Mouse (Mus musculus) gastrocnemius, adult 2 months (tissue): ENCODE data around the gene Tgfb1. TPM values are rescaled to one million over a fixed set of nuclear protein-coding genes. Genes with fewer than 3 reads are reported as not detected.
A peak's percentile ranks its signal among the peaks of the same experiment; 100 is the strongest.

Experiments
- DNase-seq: peaks from one replicate; pipeline ENCODE4 v3.0.0; 2022
- H3K27ac ChIP-seq: fragments of 200-600 bp; 2 replicates; pipeline ENCODE4 v1.8.1; 2022; ENCODE audit warnings: mild to moderate bottlenecking
- H3K4me3 ChIP-seq: fragments of 200-600 bp; 2 replicates; pipeline ENCODE4 v1.8.1; 2022; ENCODE audit warnings: mild to moderate bottlenecking, moderate library complexity
- CTCF ChIP-seq: fragments of 200-600 bp; IDR thresholded peaks from 2 replicates; pipeline ENCODE4 v1.8.1; 2022; ENCODE audit warnings: antibody characterized with exemption, mild to moderate bottlenecking, moderate library complexity
- intact Hi-C: fragments of 180-260 bp; cut with DNase I; formaldehyde crosslinking; loops from one replicate; pipeline ENCODE4 v1.15.1; 2025
- total RNA-seq, 2 experiments: library from RNA; stranded (reverse); gene quantifications; 2 replicates each; pipeline ENCODE4 v1.2.3; 2021

The Tgfb1 gene
- total RNA-seq, 2 experiments from 2014 or later, result 4.6 to 6.6 TPM

GRCm38 (mm10) chr7:25734991-25735390 is 48.2 kb downstream of the Tgfb1 start:
- TF ChIP-seq CTCF, result no peak
- no peak for DNase-seq
- Histone ChIP-seq H3K27ac (no peak overlapping the region), H3K4me3 (no peak overlapping the region)
- intact Hi-C loops, result no loop called here

- no peak for DNase-seq
- intact Hi-C loops, result no loop called here
- H3K27ac ChIP-seq, result no peak overlapping the region
- H3K4me3 ChIP-seq, result no peak overlapping the region
- peak; percentile 35; the same call in 1 of the 2 replicates for TF ChIP-seq CTCF
Measured at GRCm38 (mm10) chr7:25736920-25737319, 50.1 kb downstream of the Tgfb1 start.

GRCm38 (mm10) chr7:25738277-25738676 is 51.5 kb downstream of the Tgfb1 start:
- intact Hi-C loops, result no loop called here
- H3K4me3 ChIP-seq, result no peak overlapping the region
- H3K27ac ChIP-seq, result no peak overlapping the region
- TF ChIP-seq CTCF, result no peak
- DNase-seq, result no peak

GRCm38 (mm10) chr7:25746844-25747243 is 60.0 kb downstream of the Tgfb1 start:
- intact Hi-C loops, result no loop called here
- TF ChIP-seq CTCF, result no peak
- Histone ChIP-seq H3K27ac (no peak overlapping the region), H3K4me3 (no peak overlapping the region)
- DNase-seq, result no peak

GRCm38 (mm10) chr7:25753076-25753475 is 66.3 kb downstream of the Tgfb1 start:
- Histone ChIP-seq H3K4me3 (peak overlapping the region; percentile 76), H3K27ac (peak overlapping the region; percentile 97)
- TF ChIP-seq CTCF, result no peak
- DNase-seq, result peak; percentile 11
- intact Hi-C loops, result loop anchor here (5.0 to 10.0 kb wide), 2 partner anchors 36 to 678 kb away; partner anchors contain the start of genes Ccdc97, Grik5 and Zfp574

GRCm38 (mm10) chr7:25753643-25754438 is 67.0 kb downstream of the Tgfb1 start:
- DNase-seq, result no peak
- no peak for TF ChIP-seq CTCF
- Histone ChIP-seq H3K4me3 (peak overlapping the region; percentile 76), H3K27ac (peak overlapping the region; percentile 97)
- intact Hi-C loops, result loop anchor here (5.0 to 10.0 kb wide), 2 partner anchors 37 to 679 kb away; partner anchors contain the start of genes Ccdc97, Grik5 and Zfp574

GRCm38 (mm10) chr7:25754439-25754737 is 67.6 kb downstream of the Tgfb1 start:
- H3K27ac ChIP-seq, result peak overlapping the region; percentile 97
- intact Hi-C loops, result loop anchor here (5.0 to 10.0 kb wide), 2 partner anchors 37 to 680 kb away; partner anchors contain the start of genes Ccdc97, Grik5 and Zfp574
- H3K4me3 ChIP-seq, result peak overlapping the region; percentile 76
- no peak for DNase-seq
- peak; percentile 48 for TF ChIP-seq CTCF

Other genes starting within 250 kb of the Tgfb1 start
- 1 to 10 TPM; 4.0 to 6.2 TPM for gene Ceacam1, start 209.4 kb upstream of the Tgfb1 start, total RNA-seq
- gene Ceacam2, start 147.1 kb upstream of the Tgfb1 start, total RNA-seq, result 1 to 10 TPM in 1 of 2 experiments, under 1 TPM in 1; 0.43 to 1.4 TPM
- gene Erich4, start 71.1 kb upstream of the Tgfb1 start, total RNA-seq, result not detected
- gene Dmac2, start 67.6 kb upstream of the Tgfb1 start, total RNA-seq, result 10 to 100 TPM; 33.7 to 54.2 TPM
- gene B3gnt8, start 60.3 kb upstream of the Tgfb1 start, total RNA-seq, result 1 to 10 TPM; 1.5 to 1.6 TPM
- 100 to 1,000 TPM; 103 to 152 TPM for gene Bckdha, start 28.0 kb upstream of the Tgfb1 start, total RNA-seq
- gene Exosc5, start 27.8 kb upstream of the Tgfb1 start, total RNA-seq, result 10 to 100 TPM; 24.1 to 24.3 TPM
- not detected for gene Tmem91, start 11.8 kb upstream of the Tgfb1 start, total RNA-seq
- gene B9d2, start 6.2 kb upstream of the Tgfb1 start, total RNA-seq, result 1 to 10 TPM; 8.7 to 9.7 TPM
- 10 to 100 TPM; 39.4 to 44.3 TPM for gene Ccdc97, start 32.1 kb downstream of the Tgfb1 start, total RNA-seq
- 10 to 100 TPM; 66.3 to 72.8 TPM for gene Hnrnpul1, start 67.8 kb downstream of the Tgfb1 start, total RNA-seq
- gene Axl, start 101.7 kb downstream of the Tgfb1 start, total RNA-seq, result 10 to 100 TPM; 39.9 to 48.6 TPM
- gene Cyp2s1, start 129.9 kb downstream of the Tgfb1 start, total RNA-seq, result under 1 TPM; 0.10 to 0.56 TPM
- not detected for gene Cyp2b10, start 210.6 kb downstream of the Tgfb1 start, total RNA-seq